ENCODE assay signal across 8 mouse cellular contexts in genomic region chr11:114675826-114676401, GRCm38 (mm10). TPM values are rescaled to one million over a fixed set of nuclear protein-coding genes. Genes with fewer than 3 reads are reported as not detected.
DNase-seq lines count a peak whose midpoint lies in the region; ATAC-seq and TF ChIP-seq lines count a peak whose summit lies in the region.

No protein-coding gene starts in this region.

- no peak for TF ChIP-seq POLR2A in ES-Bruce4 (IDR thresholded peaks at IDR 0.05; ENCODE audit: insufficient read depth, low read length)

- peak overlapping the region; percentile 99 for H3K4me2 ChIP-seq in heart, embryonic 14.5 days (ENCODE audit: low read length)

- H3K4me1 ChIP-seq in ES-Bruce4 (ENCODE audit: control insufficient read depth, insufficient read depth, low read length): peaks cover 2% of the 10 kb centered on the region
- peaks cover 27 to 31% of the 10 kb centered on the region in 2 experiments for H3K4me1 ChIP-seq in heart, embryonic 14.5 days (ENCODE audit: control insufficient read depth in 2 of 2, insufficient read depth in 2 of 2, low read length in 2 of 2)

- no peaks in the 10 kb centered on the region for H3K9me3 ChIP-seq in ES-Bruce4 (replicated peaks; ENCODE audit: control insufficient read depth, insufficient read depth, low read length, poor library complexity, severe bottlenecking)
- no peaks in the 10 kb centered on the region for H3K9me3 ChIP-seq in heart, embryonic 14.5 days (ENCODE audit: control insufficient read depth, low read length)

- no peak for ATAC-seq in heart, embryonic 14.5 days (ENCODE audit: insufficient number of reproducible peaks, insufficient read depth, low FRiP score, low read depth)
- ATAC-seq in megakaryocyte-erythroid progenitor cell, adult 5-6 weeks (replicated peaks; ENCODE audit: low FRiP score, low TSS enrichment, poor library complexity, severe bottlenecking): no peak

- no peak for TF ChIP-seq EP300 in ES-Bruce4 (IDR thresholded peaks at IDR 0.05; ENCODE audit: insufficient read depth, low read depth, low read length)

- peak overlapping the region; percentile 79 for H3K9ac ChIP-seq in ES-Bruce4 (ENCODE audit: low read depth, poor library complexity, severe bottlenecking)
- peak overlapping the region; percentile 80 for H3K9ac ChIP-seq in heart, embryonic 14.5 days (ENCODE audit: low read length)

- peaks cover 69% of the 10 kb centered on the region for H3K79me2 ChIP-seq in macrophage (ENCODE audit: inconsistent target)

- peak overlapping the region; percentile 78 for H3K4me3 ChIP-seq in ES-Bruce4 (ENCODE audit: low read depth, low read length)
- peak overlapping the region; percentile 62 to 74 for H3K4me3 ChIP-seq in heart, embryonic 14.5 days (ENCODE audit: control insufficient read depth in 1 of 2, insufficient read depth in 1 of 2, low read depth in 1 of 2, low read length in 2 of 2)
- H3K4me3 ChIP-seq in macrophage (ENCODE audit: inconsistent target): peak overlapping the region; percentile 96

- no peak for TF ChIP-seq CTCF in ES-Bruce4 (IDR thresholded peaks at IDR 0.05; ENCODE audit: low read depth, low read length)

- H3K27me3 ChIP-seq in ES-Bruce4 (ENCODE audit: control insufficient read depth, insufficient read depth, low read length, poor library complexity, severe bottlenecking): no peaks in the 10 kb centered on the region
- H3K27me3 ChIP-seq in heart, embryonic 14.5 days (ENCODE audit: control insufficient read depth, insufficient read depth, low read length): no peaks in the 10 kb centered on the region

- H3K36me3 ChIP-seq in ES-Bruce4 (ENCODE audit: control insufficient read depth, insufficient read depth, low read length, poor library complexity, severe bottlenecking) (peaks cover 27% of the 10 kb centered on the region), macrophage (ENCODE audit: inconsistent target) (peaks cover 20% of the 10 kb centered on the region)
- H3K36me3 ChIP-seq in heart, embryonic 14.5 days (ENCODE audit: control insufficient read depth, insufficient read depth, low read length): peaks cover 33% of the 10 kb centered on the region

- 2% methylated on average over 27 of the region's 27 CpGs for WGBS in heart, embryonic 14.5 days
- 0% methylated on average over 27 of the region's 27 CpGs for WGBS in macrophage (ENCODE audit: missing documents)

- H3K27ac ChIP-seq in ES-Bruce4 (ENCODE audit: insufficient read depth, low read length) (no peak overlapping the region), macrophage (peak overlapping the region; percentile 88)
- H3K27ac ChIP-seq in heart, embryonic 14.5 days (replicated peaks in 1 of 2; ENCODE audit: control insufficient read depth in 1 of 2, insufficient read depth in 1 of 2, low read depth in 2 of 2, low read length in 2 of 2): peak overlapping the region; percentile 38 to 43; a peak in 3 of 4 replicates

- DNase-seq in frontal cortex, postnatal 36 days (ENCODE audit: low spot score in 2 of 2): peak; percentile 41 to 43
- no peak for DNase-seq in frontal cortex, postnatal 14 days (ENCODE audit: low spot score in 2 of 2)
- peak; percentile 67 to 75 for DNase-seq in cerebellum, postnatal 25 days
- DNase-seq in kidney, postnatal 4 days: peak; percentile 53 to 67

RNA-seq across cellular contexts. Expression of gene Ttyh2, which starts 0.7 kb away (rescaled TPM):
- polyA plus RNA-seq in ES-Bruce4 (2011; ENCODE audit: insufficient read depth, insufficient read length, low read depth, missing spikeins) (11.7 and 11.8 TPM in 2 replicates), macrophage (2018) (65.9 to 116 TPM (median 90.0 TPM) in 3 replicates)
- polyA plus RNA-seq in heart, embryonic 14.5 days (2014; fragmentation: Nextera tagmentation; extraction: Ambion mirVana): 7.9 and 8.6 TPM in 2 replicates
- total RNA-seq in macrophage (2018; cell fraction: chromatin; rRNA removed): 100 to 1,000 TPM in 10 of 26 experiments, 10 to 100 TPM in 16; 49.5 to 273 (median 89.0) TPM
- total RNA-seq in macrophage (2018; cell fraction: cytosol; rRNA removed): 100 to 1,000 TPM; 138 to 232 (median 164) TPM
- total RNA-seq in macrophage (2018; cell fraction: nucleus; rRNA removed): 100 to 1,000 TPM in 25 of 26 experiments, 10 to 100 TPM in 1; 95.9 to 192 (median 148) TPM
- total RNA-seq in megakaryocyte-erythroid progenitor cell, adult 5-6 weeks (2014; fragmentation: Nextera tagmentation): 0.57 and 1.6 TPM in 2 replicates
- 1.4 TPM in 2 replicates for total RNA-seq in megakaryocyte-erythroid progenitor cell, adult 5-6 weeks (2017)

RNA-seq across cellular contexts. Expression of gene Rpl38, which starts 7.6 kb away (rescaled TPM):
- polyA plus RNA-seq in ES-Bruce4 (2011; ENCODE audit: insufficient read depth, insufficient read length, low read depth, missing spikeins): 1,928 and 2,044 TPM in 2 replicates
- polyA plus RNA-seq in heart, embryonic 14.5 days (2014; fragmentation: Nextera tagmentation; extraction: Ambion mirVana): 703 and 745 TPM in 2 replicates
- total RNA-seq in macrophage (2018; cell fraction: chromatin; rRNA removed): 100 to 1,000 TPM in 1 of 26 experiments, 10 to 100 TPM in 25; 12.6 to 225 (median 31.4) TPM
- total RNA-seq in macrophage (2018; cell fraction: cytosol; rRNA removed): 1,000 to 10,000 TPM in 16 of 26 experiments, 100 to 1,000 TPM in 10; 776 to 2,930 (median 1,241) TPM
- total RNA-seq in macrophage (2018; cell fraction: nucleus; rRNA removed): 100 to 1,000 TPM; 118 to 308 (median 184) TPM
- polyA plus RNA-seq in macrophage (2018): 892 to 1,637 TPM (median 1,558 TPM) in 3 replicates
- total RNA-seq in megakaryocyte-erythroid progenitor cell, adult 5-6 weeks (2014; fragmentation: Nextera tagmentation): 2,953 and 3,549 TPM in 2 replicates
- total RNA-seq in megakaryocyte-erythroid progenitor cell, adult 5-6 weeks (2017): 4,476 and 4,894 TPM in 2 replicates

RNA-seq across cellular contexts. Expression of gene Dnaic2, which starts 51.3 kb away (rescaled TPM):
- polyA plus RNA-seq in ES-Bruce4 (2011; ENCODE audit: insufficient read depth, insufficient read length, low read depth, missing spikeins): 1.3 and 1.7 TPM in 2 replicates
- polyA plus RNA-seq in heart, embryonic 14.5 days (2014; fragmentation: Nextera tagmentation; extraction: Ambion mirVana): 0.35 TPM in 1 of 2 replicates, not detected in the other
- total RNA-seq in macrophage (2018; cell fraction: chromatin; rRNA removed): 1 to 10 TPM in 12 of 26 experiments, under 1 TPM in 10, not detected in 4; 0.32 to 4.7 (median 1.1) TPM
- total RNA-seq in macrophage (2018; cell fraction: cytosol; rRNA removed): under 1 TPM in 10 of 26 experiments, not detected in 16; 0.03 to 0.19 (median 0.07) TPM
- 1 to 10 TPM in 1 of 26 experiments, under 1 TPM in 15, not detected in 10; 0.18 to 1.2 (median 0.48) TPM for total RNA-seq in macrophage (2018; cell fraction: nucleus; rRNA removed)
- polyA plus RNA-seq in macrophage (2018): 0.09 TPM in 1 of 3 replicates, not detected in the others
- not detected in 2 replicates for total RNA-seq in megakaryocyte-erythroid progenitor cell, adult 5-6 weeks (2014; fragmentation: Nextera tagmentation)
- total RNA-seq in megakaryocyte-erythroid progenitor cell, adult 5-6 weeks (2017): not detected in 2 replicates

Comparison
In these comparisons a context has a peak if more than half of its experiments do, and no peak if none do; other contexts are left out.
1. DNase-seq: peak in frontal cortex, postnatal 36 days (2 of 2), cerebellum, postnatal 25 days (2 of 2) and kidney, postnatal 4 days (2 of 2); none in frontal cortex, postnatal 14 days (0 of 2).
2. Peak in every context shown above with its lines, with median percentiles within 50 percentile points of each other: H3K4me3 ChIP-seq.